Mouse (Mus musculus): ENCODE measurements around the gene Rhoj. TPM values are rescaled to one million over a fixed set of nuclear protein-coding genes. Genes with fewer than 3 reads are reported as not detected.

Gene Rhoj
- polyA plus RNA-seq, 1 experiment, result 14.1 TPM

DNA sequence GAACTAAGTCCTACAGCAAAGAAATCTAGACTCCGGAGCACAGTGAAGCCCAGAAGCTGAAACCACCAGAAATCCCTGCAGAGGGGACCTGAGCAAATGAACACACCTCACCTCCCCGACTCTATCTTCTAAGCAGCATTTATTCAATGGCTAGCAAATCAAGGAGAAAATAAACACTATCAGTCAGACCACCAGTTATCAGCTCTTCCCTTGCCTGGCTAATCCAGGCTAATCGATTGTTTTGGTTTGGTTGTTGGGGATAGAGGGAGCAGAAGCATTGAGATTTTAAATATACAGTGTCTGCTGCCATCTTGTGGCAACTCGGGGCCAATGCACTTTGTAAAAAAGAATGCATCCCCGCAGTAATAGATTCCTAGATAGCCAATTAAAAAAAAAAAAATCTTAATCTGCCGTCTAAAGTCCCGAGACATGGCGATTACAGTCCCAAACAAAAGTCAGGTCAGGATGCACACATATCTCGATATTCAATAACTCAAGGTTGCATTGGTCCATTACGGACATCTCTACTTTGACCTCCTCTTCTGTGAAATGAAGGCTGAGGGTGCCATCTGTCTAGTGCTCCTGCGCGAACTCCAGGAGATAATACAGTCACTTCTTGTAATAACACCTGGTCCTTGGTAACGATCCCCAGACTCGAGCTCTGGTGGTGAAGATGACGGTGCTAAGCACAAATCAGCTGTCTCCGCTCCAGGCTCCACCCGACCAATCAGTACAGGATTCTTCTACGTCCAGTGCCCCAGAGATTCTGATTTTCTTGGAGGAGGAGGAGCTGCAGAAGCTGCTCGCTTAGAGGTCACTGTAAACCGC, 81.4 kb downstream of the Rhoj start:
- Histone ChIP-seq H3K27me3 (ENCODE audit: control insufficient read depth, insufficient read depth, insufficient read length) (no peaks in the 10 kb centered on the region), H3K79me2 (ENCODE audit: control insufficient read depth, insufficient read depth) (no peaks in the 10 kb centered on the region), H3ac (ENCODE audit: control insufficient read depth, insufficient read length) (no peak overlapping the region), H3K36me3 (ENCODE audit: control insufficient read depth, insufficient read depth) (peaks cover 10% of the 10 kb centered on the region), H3K4me3 (no peak overlapping the region), H3K4me2 (ENCODE audit: low read depth) (no peak overlapping the region)
- no peak for TF ChIP-seq MAX (IDR thresholded peaks at IDR 0.05; ENCODE audit: low read depth)
- no peak for TF ChIP-seq MYOD1 (IDR thresholded peaks at IDR 0.05; ENCODE audit: control insufficient read depth in 1 of 3, insufficient read length in 2 of 3, low read depth in 2 of 3)
- TF ChIP-seq POLR2AphosphoS2 (IDR thresholded peaks at IDR 0.05; ENCODE audit: insufficient read length, low read depth), result no peak
- TF ChIP-seq REST (IDR thresholded peaks at IDR 0.05; ENCODE audit: insufficient read depth, insufficient read length), result no peak

DNA sequence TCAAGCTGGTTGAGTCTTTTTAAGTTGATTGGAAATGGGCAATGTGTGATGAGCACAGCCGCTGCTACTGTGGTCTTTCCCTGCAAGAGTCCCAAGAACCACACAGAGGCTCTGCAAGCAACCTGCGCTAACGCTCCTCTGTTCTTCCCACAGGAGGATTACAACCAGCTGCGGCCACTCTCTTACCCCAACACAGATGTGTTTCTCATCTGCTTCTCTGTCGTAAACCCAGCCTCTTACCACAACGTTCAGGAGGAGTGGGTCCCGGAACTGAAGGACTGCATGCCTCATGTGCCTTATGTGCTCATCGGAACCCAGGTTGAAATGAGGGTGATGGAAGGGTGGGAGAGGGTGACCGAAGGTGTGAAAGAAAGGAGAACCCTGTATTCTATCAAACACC, 83.4 kb downstream of the Rhoj start:
- Histone ChIP-seq H3K4me2 (ENCODE audit: low read depth) (no peak overlapping the region), H3K79me2 (ENCODE audit: control insufficient read depth, insufficient read depth) (no peaks in the 10 kb centered on the region), H3ac (ENCODE audit: control insufficient read depth, insufficient read length) (no peak overlapping the region), H3K36me3 (ENCODE audit: control insufficient read depth, insufficient read depth) (peaks cover 10% of the 10 kb centered on the region), H3K27me3 (ENCODE audit: control insufficient read depth, insufficient read depth, insufficient read length) (no peaks in the 10 kb centered on the region), H3K4me3 (no peak overlapping the region)
- TF ChIP-seq REST (IDR thresholded peaks at IDR 0.05; ENCODE audit: insufficient read depth, insufficient read length), result no peak

DNA sequence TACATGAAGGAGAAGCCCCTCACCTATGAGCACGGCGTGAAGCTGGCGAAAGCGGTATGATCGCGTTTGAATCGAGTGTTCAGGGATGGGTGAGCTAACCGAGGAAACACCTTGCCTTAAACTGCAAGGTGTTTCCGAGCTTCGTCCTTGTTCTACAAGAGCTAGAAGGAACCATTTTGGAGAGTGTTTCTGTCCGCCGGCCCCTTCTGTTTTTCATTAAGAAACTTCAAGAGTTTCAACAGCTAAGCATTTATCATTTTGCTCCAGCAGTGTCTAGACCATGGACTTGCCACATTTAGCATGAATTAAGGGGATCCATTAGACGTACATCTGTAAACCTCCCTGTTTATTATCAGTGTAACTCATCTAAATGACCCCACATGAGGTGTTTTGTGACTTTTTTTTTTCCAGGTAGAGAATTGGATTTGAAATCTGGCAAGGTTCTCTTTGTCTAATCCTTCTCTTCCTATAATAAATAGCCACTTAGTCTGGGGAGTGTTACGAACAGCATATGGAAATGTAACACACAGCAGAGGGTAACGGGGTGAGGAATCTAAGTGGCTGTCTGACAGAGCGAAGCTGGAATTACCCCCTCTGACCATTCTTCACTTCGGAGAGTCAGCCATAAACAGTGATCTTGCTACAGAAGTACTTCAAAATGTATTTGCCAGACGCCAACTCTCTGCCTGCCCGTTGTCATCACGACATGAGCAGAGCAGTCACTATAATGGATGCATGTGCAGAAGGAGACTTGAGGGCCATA, 86.1 kb downstream of the Rhoj start:
- Histone ChIP-seq H3K79me2 (ENCODE audit: control insufficient read depth, insufficient read depth) (no peaks in the 10 kb centered on the region), H3K4me3 (no peak overlapping the region), H3K36me3 (ENCODE audit: control insufficient read depth, insufficient read depth) (peaks cover 10% of the 10 kb centered on the region), H3ac (ENCODE audit: control insufficient read depth, insufficient read length) (no peak overlapping the region), H3K4me2 (ENCODE audit: low read depth) (no peak overlapping the region), H3K27me3 (ENCODE audit: control insufficient read depth, insufficient read depth, insufficient read length) (no peaks in the 10 kb centered on the region)
- TF ChIP-seq SRF (IDR thresholded peaks at IDR 0.05; ENCODE audit: control insufficient read depth, insufficient read length, low read depth), result no peak

DNA sequence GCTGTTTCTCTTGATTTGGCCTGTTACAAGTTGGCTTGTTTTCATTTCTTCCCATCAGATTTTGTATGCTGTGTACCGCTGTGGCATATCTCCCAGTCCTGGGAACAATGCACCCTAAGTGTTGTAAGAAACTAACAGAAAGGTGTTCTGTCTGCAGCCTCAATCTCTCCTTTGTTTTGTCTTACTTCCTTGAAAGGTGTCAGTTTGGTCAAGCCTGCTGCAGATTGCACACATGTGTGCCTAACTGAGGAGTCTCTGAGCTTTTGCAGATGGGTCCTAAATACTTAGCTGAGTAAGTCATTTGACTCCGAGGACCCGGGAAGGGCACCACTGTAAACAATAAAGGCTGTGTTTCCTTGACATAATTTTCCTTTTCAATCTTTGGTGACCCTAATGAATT, 88.5 kb downstream of the Rhoj start:
- no peak overlapping the region for H3ac ChIP-seq (ENCODE audit: control insufficient read depth, insufficient read length)
- no peaks in the 10 kb centered on the region for H3K79me2 ChIP-seq (ENCODE audit: control insufficient read depth, insufficient read depth)
- peaks cover 10% of the 10 kb centered on the region for H3K36me3 ChIP-seq (ENCODE audit: control insufficient read depth, insufficient read depth)
- no peak overlapping the region for H3K4me3 ChIP-seq
- no peak overlapping the region for H3K4me2 ChIP-seq (ENCODE audit: low read depth)
- no peaks in the 10 kb centered on the region for H3K27me3 ChIP-seq (ENCODE audit: control insufficient read depth, insufficient read depth, insufficient read length)
- no peak for TF ChIP-seq E2F4 (IDR thresholded peaks at IDR 0.05; ENCODE audit: insufficient read depth)

DNA sequence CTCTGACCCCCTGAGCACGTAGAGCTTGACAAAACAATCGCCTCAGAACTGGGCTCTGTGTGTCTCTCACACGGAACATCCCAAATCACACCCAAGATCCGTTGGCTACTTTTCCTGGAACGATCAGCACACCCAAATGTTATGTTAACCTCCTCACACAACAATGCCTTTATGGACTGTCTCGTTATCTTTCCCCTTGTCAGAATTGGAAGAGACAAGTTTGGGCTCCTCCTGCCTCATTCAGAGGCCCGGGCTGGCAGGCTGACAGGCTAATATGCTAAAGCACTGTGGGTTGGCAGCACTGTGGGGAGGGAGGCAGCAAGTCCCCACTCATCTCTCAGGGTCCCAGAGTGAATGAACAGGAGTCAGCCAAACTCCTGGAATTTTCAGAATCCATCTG, 89.0 kb downstream of the Rhoj start:
- Histone ChIP-seq H3K79me2 (ENCODE audit: control insufficient read depth, insufficient read depth) (no peaks in the 10 kb centered on the region), H3K4me2 (ENCODE audit: low read depth) (no peak overlapping the region), H3ac (ENCODE audit: control insufficient read depth, insufficient read length) (no peak overlapping the region), H3K27me3 (ENCODE audit: control insufficient read depth, insufficient read depth, insufficient read length) (no peaks in the 10 kb centered on the region), H3K4me3 (no peak overlapping the region), H3K36me3 (ENCODE audit: control insufficient read depth, insufficient read depth) (peaks cover 10% of the 10 kb centered on the region)
- TF ChIP-seq MYOD1 (IDR thresholded peaks at IDR 0.05; ENCODE audit: control insufficient read depth in 1 of 3, insufficient read length in 2 of 3, low read depth in 2 of 3) (no peak), SRF (IDR thresholded peaks at IDR 0.05; ENCODE audit: control insufficient read depth, insufficient read length, low read depth) (no peak), TCF12 (IDR thresholded peaks at IDR 0.05; ENCODE audit: insufficient read depth, poor library complexity, severe bottlenecking) (no peak), MYOG (IDR thresholded peaks at IDR 0.05; ENCODE audit: control insufficient read depth in 1 of 3, insufficient read depth in 1 of 3, insufficient read length in 2 of 3, low read depth in 2 of 3) (no peak), E2F4 (IDR thresholded peaks at IDR 0.05; ENCODE audit: insufficient read depth) (no peak), REST (IDR thresholded peaks at IDR 0.05; ENCODE audit: insufficient read depth, insufficient read length) (no peak)

DNA sequence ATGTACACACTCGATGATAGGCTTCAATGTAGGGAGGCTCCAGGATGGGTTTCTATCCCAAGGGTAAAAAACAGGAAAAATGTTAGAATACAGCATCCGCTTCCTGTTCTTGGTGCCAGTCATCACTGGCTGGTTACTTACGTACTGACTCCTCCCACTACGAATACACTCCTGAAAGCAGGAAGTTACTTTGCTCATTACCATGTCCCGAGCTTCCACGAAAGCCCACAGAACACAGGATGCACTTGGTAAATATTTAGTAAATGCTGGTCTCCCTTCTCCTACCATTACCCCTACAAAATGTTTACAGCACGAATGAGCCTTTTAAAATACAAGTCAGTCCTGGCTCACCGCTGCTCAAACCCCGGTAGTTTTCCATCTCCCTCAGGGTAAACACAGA, 104.8 kb downstream of the Rhoj start:
- Histone ChIP-seq H3K27me3 (ENCODE audit: control insufficient read depth, insufficient read depth, insufficient read length) (no peaks in the 10 kb centered on the region), H3K79me2 (ENCODE audit: control insufficient read depth, insufficient read depth) (no peaks in the 10 kb centered on the region), H3K36me3 (ENCODE audit: control insufficient read depth, insufficient read depth) (no peaks in the 10 kb centered on the region), H3K4me3 (no peak overlapping the region), H3K4me2 (ENCODE audit: low read depth) (no peak overlapping the region), H3ac (ENCODE audit: control insufficient read depth, insufficient read length) (no peak overlapping the region)
- no peak for TF ChIP-seq TCF12 (IDR thresholded peaks at IDR 0.05; ENCODE audit: insufficient read depth, poor library complexity, severe bottlenecking)
- TF ChIP-seq USF1 (IDR thresholded peaks at IDR 0.05; ENCODE audit: low read depth), result no peak
- no peak for TF ChIP-seq REST (IDR thresholded peaks at IDR 0.05; ENCODE audit: insufficient read depth, insufficient read length)
- no peak for TF ChIP-seq CEBPB (IDR thresholded peaks at IDR 0.05; ENCODE audit: insufficient read depth, poor library complexity, severe bottlenecking)
- no peak for TF ChIP-seq SRF (IDR thresholded peaks at IDR 0.05; ENCODE audit: control insufficient read depth, insufficient read length, low read depth)
- no peak for TF ChIP-seq MYOD1 (IDR thresholded peaks at IDR 0.05; ENCODE audit: control insufficient read depth in 1 of 3, insufficient read length in 2 of 3, low read depth in 2 of 3)
- TF ChIP-seq POLR2A (IDR thresholded peaks at IDR 0.05; ENCODE audit: insufficient read length, low read depth), result no peak
- no peak for TF ChIP-seq E2F4 (IDR thresholded peaks at IDR 0.05; ENCODE audit: insufficient read depth)
- no peak for TF ChIP-seq TCF3 (IDR thresholded peaks at IDR 0.05; ENCODE audit: insufficient read length, low read depth)
